Mouse (Mus musculus) cortical plate, adult 2 months (tissue): ENCODE results near the gene Sptssa.

Experiments
- CTCF ChIP-seq: fragments of 200-500 bp; IDR thresholded peaks from 2 replicates; pipeline ENCODE4 v1.5.1; 2011; ENCODE audit warnings: mild to moderate bottlenecking, control low read depth, low read length; ENCODE audit not compliant: insufficient read depth; ENCODE audit errors: extremely low read depth
- POLR2A ChIP-seq: fragments of 200-500 bp; IDR thresholded peaks from 2 replicates; pipeline ENCODE4 v1.6.1; 2011; ENCODE audit warnings: mild to moderate bottlenecking, low read length, control low read depth; ENCODE audit not compliant: insufficient read depth; ENCODE audit errors: extremely low read depth

DNA sequence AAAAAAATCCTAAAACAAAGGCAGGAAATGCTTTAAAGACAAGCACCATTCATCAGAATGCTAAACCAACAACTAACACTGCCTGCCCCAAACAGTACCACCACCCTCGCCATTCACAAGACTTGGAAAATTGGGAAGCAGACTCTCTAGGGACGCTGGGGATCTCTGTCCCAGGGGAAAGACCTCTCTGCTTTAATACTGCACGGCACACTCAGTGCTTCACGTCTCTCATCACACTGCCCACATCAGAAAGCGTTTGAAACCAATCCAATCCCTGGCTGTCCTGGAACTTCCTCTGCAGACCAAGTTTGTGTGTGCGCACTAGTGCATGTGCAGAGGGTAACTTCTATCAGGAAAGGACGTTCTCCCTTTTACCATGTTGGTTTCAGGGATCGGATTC is 4.6 kb downstream of the Sptssa start:
- TF ChIP-seq CTCF (no peak), POLR2A (no peak)
